Mouse (Mus musculus) left cerebral cortex, postnatal 36 days (tissue): ENCODE results near the gene Poc1b. TPM values are rescaled to one million over a fixed set of nuclear protein-coding genes. Genes with fewer than 3 reads are reported as not detected.

Experiments
- DNase-seq, 2 experiments: peaks; one replicate each; pipeline ENCODE4 v3.0.0; 2021 to 2022; ENCODE audit warnings: low spot score in 2 of 2, mixed read lengths in 1 of 2
- intact Hi-C: fragments of 180-260 bp; cut with DNase I; formaldehyde crosslinking; loops from one replicate; pipeline ENCODE4 v1.15.1; 2025
- total RNA-seq, 2 experiments: library from RNA; stranded (reverse); gene quantifications; 2 replicates each; pipeline ENCODE4 v1.2.3; 2021

Poc1b gene
- 1 to 10 TPM; 6.0 to 8.3 TPM for total RNA-seq

GRCm38 (mm10) chr10:99106703-99107631 is at the start of gene Poc1b:
Poc1b (plus strand) TSS chr10:99107036.
- intact Hi-C loops, result loop anchor here (5.0 kb wide), 1 partner anchor 510 kb away; no protein-coding TSS in a partner anchor
- DNase-seq, result peak; percentile 85

GRCm38 (mm10) chr10:99060588-99060987 is 46.2 kb upstream of the Poc1b start:
- intact Hi-C loops, result no loop called here

GRCm38 (mm10) chr10:99061418-99061817 is 45.4 kb upstream of the Poc1b start:
- intact Hi-C loops, result no loop called here

More at GRCm38 (mm10) chr10:99060588-99060987, 46.2 kb upstream of the Poc1b start:
- no peak for DNase-seq

GRCm38 (mm10) chr10:99062546-99062945 is 44.3 kb upstream of the Poc1b start:
- intact Hi-C loops, result no loop called here
- no peak for DNase-seq

More at GRCm38 (mm10) chr10:99061418-99061817, 45.4 kb upstream of the Poc1b start:
- DNase-seq, result no peak

GRCm38 (mm10) chr10:99076113-99076895 is 30.5 kb upstream of the Poc1b start:
- intact Hi-C loops, result no loop called here

GRCm38 (mm10) chr10:99078621-99079020 is 28.2 kb upstream of the Poc1b start:
- intact Hi-C loops, result no loop called here
- no peak for DNase-seq

More at GRCm38 (mm10) chr10:99076113-99076895, 30.5 kb upstream of the Poc1b start:
- DNase-seq, result peak; percentile 44 to 61

GRCm38 (mm10) chr10:99081569-99081990 is 25.3 kb upstream of the Poc1b start:
- intact Hi-C loops, result loop anchor here (5.0 to 10.0 kb wide), 4 partner anchors 164 to 1369 kb away; no protein-coding TSS in a partner anchor
- DNase-seq, result peak; percentile 60 to 72

- peak in 1 of 2 experiments; percentile 3 for DNase-seq
- intact Hi-C loops, result loop anchor here (5.0 to 10.0 kb wide), 4 partner anchors 166 to 1371 kb away; no protein-coding TSS in a partner anchor
Measured at GRCm38 (mm10) chr10:99083431-99084003, 23.3 kb upstream of the Poc1b start.

GRCm38 (mm10) chr10:99084397-99085239 is 22.2 kb upstream of the Poc1b start:
- intact Hi-C loops, result loop anchor here (5.0 to 10.0 kb wide), 4 partner anchors 167 to 1372 kb away; no protein-coding TSS in a partner anchor
- DNase-seq, result peak; percentile 81 to 88

GRCm38 (mm10) chr10:99085240-99085587 is 21.6 kb upstream of the Poc1b start:
- no peak for DNase-seq
- intact Hi-C loops, result loop anchor here (10.0 kb wide), 1 partner anchor 1240 kb away; no protein-coding TSS in a partner anchor

GRCm38 (mm10) chr10:99086029-99086428 is 20.8 kb upstream of the Poc1b start:
- intact Hi-C loops, result loop anchor here (10.0 kb wide), 1 partner anchor 1241 kb away; no protein-coding TSS in a partner anchor
- DNase-seq, result no peak

GRCm38 (mm10) chr10:99089906-99090305 is 16.9 kb upstream of the Poc1b start:
- DNase-seq, result no peak
- intact Hi-C loops, result loop anchor here (10.0 kb wide), 1 partner anchor 1245 kb away; no protein-coding TSS in a partner anchor

- DNase-seq, result no peak
- intact Hi-C loops, result no loop called here
Measured at GRCm38 (mm10) chr10:99093364-99093763, 13.5 kb upstream of the Poc1b start.

- intact Hi-C loops, result no loop called here
- no peak for DNase-seq
Measured at GRCm38 (mm10) chr10:99095114-99095513, 11.7 kb upstream of the Poc1b start.

GRCm38 (mm10) chr10:99097374-99097773 is 9.5 kb upstream of the Poc1b start:
- intact Hi-C loops, result no loop called here
- peak in 1 of 2 experiments; percentile 51 for DNase-seq

- intact Hi-C loops, result loop anchor here (5.0 kb wide), 1 partner anchor 512 kb away; no protein-coding TSS in a partner anchor
- no peak for DNase-seq
Measured at GRCm38 (mm10) chr10:99105522-99105921, 1.3 kb upstream of the Poc1b start.

GRCm38 (mm10) chr10:99106311-99106702 is 529 bp upstream of the Poc1b start:
- no peak for DNase-seq
- intact Hi-C loops, result loop anchor here (5.0 kb wide), 1 partner anchor 511 kb away; no protein-coding TSS in a partner anchor

GRCm38 (mm10) chr10:99107964-99108363 is 1.1 kb downstream of the Poc1b start, which contains the start of gene Galnt4:
Galnt4 (plus strand) TSS chr10:99108159.
- intact Hi-C loops, result loop anchor here (5.0 kb wide), 1 partner anchor 509 kb away; no protein-coding TSS in a partner anchor
- DNase-seq, result peak; percentile 38 to 56
